Mouse (Mus musculus): ENCODE measurements around the gene Sidt1. TPM values are rescaled to one million over a fixed set of nuclear protein-coding genes. Genes with fewer than 3 reads are reported as not detected.

The Sidt1 gene
- polyA plus RNA-seq, 1 experiment, result not detected

- TF ChIP-seq EP300 (IDR thresholded peaks at IDR 0.05; ENCODE audit: insufficient read depth, low read depth, low read length) (no peak), CTCF (IDR thresholded peaks at IDR 0.05; ENCODE audit: low read depth, low read length) (no peak), POLR2A (IDR thresholded peaks at IDR 0.05; ENCODE audit: insufficient read depth, low read length) (no peak)
- no peak overlapping the region for H3K27ac ChIP-seq (ENCODE audit: insufficient read depth, low read length)
- H3K4me1 ChIP-seq (ENCODE audit: control insufficient read depth, insufficient read depth, low read length), result no peaks in the 10 kb centered on the region
- peaks cover 14% of the 10 kb centered on the region for H3K27me3 ChIP-seq (ENCODE audit: control insufficient read depth, insufficient read depth, low read length, poor library complexity, severe bottlenecking)
- H3K9ac ChIP-seq (ENCODE audit: low read depth, poor library complexity, severe bottlenecking), result peak overlapping the region; percentile 19
- no peaks in the 10 kb centered on the region; the same call in 1 of the 2 replicates for H3K9me3 ChIP-seq (replicated peaks; ENCODE audit: control insufficient read depth, insufficient read depth, low read length, poor library complexity, severe bottlenecking)
- no peaks in the 10 kb centered on the region for H3K36me3 ChIP-seq (ENCODE audit: control insufficient read depth, insufficient read depth, low read length, poor library complexity, severe bottlenecking)
- peak overlapping the region; percentile 62 for H3K4me3 ChIP-seq (ENCODE audit: low read depth, low read length)
Measured at GRCm38 (mm10) chr16:44331995-44332860, 768 bp downstream of the Sidt1 start.

DNA sequence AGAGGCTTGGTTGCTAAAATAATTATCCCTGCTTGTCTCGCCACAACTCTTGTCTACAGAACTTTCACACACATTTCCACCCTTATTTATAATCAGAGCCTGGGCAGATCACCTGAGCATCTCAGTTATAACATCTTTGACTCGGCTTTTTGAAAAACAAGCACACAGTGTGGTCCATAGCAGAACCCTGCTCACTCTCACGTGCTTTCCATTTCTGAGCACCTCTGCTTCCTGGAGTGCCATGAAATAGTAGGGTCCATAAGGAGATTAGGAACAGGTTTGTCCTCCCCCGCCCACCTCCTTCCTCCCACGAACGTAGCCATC lies 1.4 kb downstream of the Sidt1 start:
- Histone ChIP-seq H3K36me3 (ENCODE audit: control insufficient read depth, insufficient read depth, low read length, poor library complexity, severe bottlenecking) (no peaks in the 10 kb centered on the region), H3K4me1 (ENCODE audit: control insufficient read depth, insufficient read depth, low read length) (no peaks in the 10 kb centered on the region), H3K4me3 (ENCODE audit: low read depth, low read length) (peak overlapping the region; percentile 62), H3K27ac (ENCODE audit: insufficient read depth, low read length) (no peak overlapping the region), H3K9me3 (replicated peaks; ENCODE audit: control insufficient read depth, insufficient read depth, low read length, poor library complexity, severe bottlenecking) (no peaks in the 10 kb centered on the region; the same call in 1 of the 2 replicates), H3K27me3 (ENCODE audit: control insufficient read depth, insufficient read depth, low read length, poor library complexity, severe bottlenecking) (peaks cover 14% of the 10 kb centered on the region), H3K9ac (ENCODE audit: low read depth, poor library complexity, severe bottlenecking) (peak overlapping the region; percentile 19)
- TF ChIP-seq EP300 (IDR thresholded peaks at IDR 0.05; ENCODE audit: insufficient read depth, low read depth, low read length), result no peak
- no peak for TF ChIP-seq CTCF (IDR thresholded peaks at IDR 0.05; ENCODE audit: low read depth, low read length)
- no peak for TF ChIP-seq POLR2A (IDR thresholded peaks at IDR 0.05; ENCODE audit: insufficient read depth, low read length)

DNA sequence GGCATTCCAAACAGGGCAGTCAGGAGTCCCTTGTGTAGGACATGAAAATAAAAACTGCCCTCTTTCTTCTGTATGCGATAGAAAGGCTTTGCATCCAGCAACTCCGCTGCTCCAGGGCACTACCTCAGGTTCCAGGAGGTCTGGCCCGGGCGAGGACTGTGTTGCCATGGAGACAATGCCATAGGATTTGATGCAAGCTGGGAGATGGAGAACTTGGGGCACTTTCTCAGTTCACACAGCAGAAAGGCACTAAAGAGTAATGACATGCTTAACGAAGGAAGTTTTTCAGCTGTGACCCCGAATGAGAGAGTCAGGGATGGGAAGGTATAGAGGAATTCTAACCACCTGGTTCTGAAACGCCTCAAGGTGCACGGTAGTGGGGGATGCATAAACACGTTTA lies 1.8 kb downstream of the Sidt1 start:
- Histone ChIP-seq H3K4me1 (ENCODE audit: control insufficient read depth, insufficient read depth, low read length) (no peaks in the 10 kb centered on the region), H3K27ac (ENCODE audit: insufficient read depth, low read length) (no peak overlapping the region), H3K9ac (ENCODE audit: low read depth, poor library complexity, severe bottlenecking) (no peak overlapping the region), H3K36me3 (ENCODE audit: control insufficient read depth, insufficient read depth, low read length, poor library complexity, severe bottlenecking) (no peaks in the 10 kb centered on the region), H3K27me3 (ENCODE audit: control insufficient read depth, insufficient read depth, low read length, poor library complexity, severe bottlenecking) (peaks cover 14% of the 10 kb centered on the region), H3K4me3 (ENCODE audit: low read depth, low read length) (no peak overlapping the region), H3K9me3 (replicated peaks; ENCODE audit: control insufficient read depth, insufficient read depth, low read length, poor library complexity, severe bottlenecking) (no peaks in the 10 kb centered on the region; the same call in 1 of the 2 replicates)
- TF ChIP-seq CTCF (IDR thresholded peaks at IDR 0.05; ENCODE audit: low read depth, low read length) (no peak), EP300 (IDR thresholded peaks at IDR 0.05; ENCODE audit: insufficient read depth, low read depth, low read length) (no peak), POLR2A (IDR thresholded peaks at IDR 0.05; ENCODE audit: insufficient read depth, low read length) (no peak)

GRCm38 (mm10) chr16:44330657-44331056 lies 2.3 kb downstream of the Sidt1 start:
- Histone ChIP-seq H3K4me1 (ENCODE audit: control insufficient read depth, insufficient read depth, low read length) (no peaks in the 10 kb centered on the region), H3K36me3 (ENCODE audit: control insufficient read depth, insufficient read depth, low read length, poor library complexity, severe bottlenecking) (no peaks in the 10 kb centered on the region), H3K4me3 (ENCODE audit: low read depth, low read length) (no peak overlapping the region), H3K27me3 (ENCODE audit: control insufficient read depth, insufficient read depth, low read length, poor library complexity, severe bottlenecking) (peaks cover 14% of the 10 kb centered on the region), H3K9me3 (replicated peaks; ENCODE audit: control insufficient read depth, insufficient read depth, low read length, poor library complexity, severe bottlenecking) (no peaks in the 10 kb centered on the region; the same call in 1 of the 2 replicates), H3K27ac (ENCODE audit: insufficient read depth, low read length) (no peak overlapping the region), H3K9ac (ENCODE audit: low read depth, poor library complexity, severe bottlenecking) (no peak overlapping the region)
- TF ChIP-seq CTCF (IDR thresholded peaks at IDR 0.05; ENCODE audit: low read depth, low read length) (no peak), EP300 (IDR thresholded peaks at IDR 0.05; ENCODE audit: insufficient read depth, low read depth, low read length) (no peak), POLR2A (IDR thresholded peaks at IDR 0.05; ENCODE audit: insufficient read depth, low read length) (no peak)

DNA sequence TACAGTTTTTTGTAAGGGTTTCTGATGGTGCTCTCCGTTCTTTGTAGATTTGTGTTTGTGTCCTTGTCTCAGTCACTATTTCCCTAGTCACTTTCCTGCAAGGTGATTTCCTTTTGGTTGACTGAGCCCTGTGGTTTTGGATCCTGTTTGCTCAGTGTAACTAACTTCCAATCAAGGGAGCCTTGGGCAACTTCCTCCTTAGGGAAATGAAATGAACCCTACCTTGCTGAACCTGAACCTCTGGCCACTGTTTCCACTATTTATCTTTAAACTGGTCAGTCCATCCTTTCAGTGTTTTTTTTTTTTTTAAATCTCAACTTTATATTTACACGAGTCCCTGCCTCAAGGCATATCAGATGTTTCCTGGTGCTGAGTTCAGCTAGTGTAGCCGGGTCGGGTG lies 4.4 kb downstream of the Sidt1 start:
- no peaks in the 10 kb centered on the region; the same call in 1 of the 2 replicates for H3K9me3 ChIP-seq (replicated peaks; ENCODE audit: control insufficient read depth, insufficient read depth, low read length, poor library complexity, severe bottlenecking)
- TF ChIP-seq CTCF (IDR thresholded peaks at IDR 0.05; ENCODE audit: low read depth, low read length) (no peak), EP300 (IDR thresholded peaks at IDR 0.05; ENCODE audit: insufficient read depth, low read depth, low read length) (no peak), POLR2A (IDR thresholded peaks at IDR 0.05; ENCODE audit: insufficient read depth, low read length) (no peak)
- no peak overlapping the region for H3K9ac ChIP-seq (ENCODE audit: low read depth, poor library complexity, severe bottlenecking)
- no peak overlapping the region for H3K27ac ChIP-seq (ENCODE audit: insufficient read depth, low read length)
- H3K36me3 ChIP-seq (ENCODE audit: control insufficient read depth, insufficient read depth, low read length, poor library complexity, severe bottlenecking), result no peaks in the 10 kb centered on the region
- no peak overlapping the region for H3K4me3 ChIP-seq (ENCODE audit: low read depth, low read length)
- H3K27me3 ChIP-seq (ENCODE audit: control insufficient read depth, insufficient read depth, low read length, poor library complexity, severe bottlenecking), result peaks cover 10% of the 10 kb centered on the region
- no peaks in the 10 kb centered on the region for H3K4me1 ChIP-seq (ENCODE audit: control insufficient read depth, insufficient read depth, low read length)

DNA sequence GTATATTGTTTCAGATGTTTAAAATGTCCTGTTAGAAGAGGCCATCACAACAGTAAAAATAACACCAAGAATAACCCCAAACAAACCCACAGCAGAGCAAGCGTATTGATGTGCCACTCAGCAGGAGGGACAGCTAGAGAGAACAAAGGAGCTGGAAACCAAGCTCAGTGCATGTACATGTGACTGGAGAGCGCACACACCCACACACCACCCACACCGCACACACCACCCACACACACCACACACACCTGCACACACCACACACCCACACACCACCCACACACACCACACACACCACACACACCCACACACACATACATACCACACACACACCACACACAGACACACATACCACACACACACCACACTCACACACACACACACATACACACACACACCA lies 12.8 kb downstream of the Sidt1 start:
- TF ChIP-seq EP300 (IDR thresholded peaks at IDR 0.05; ENCODE audit: insufficient read depth, low read depth, low read length), result no peak
- no peak for TF ChIP-seq POLR2A (IDR thresholded peaks at IDR 0.05; ENCODE audit: insufficient read depth, low read length)
- TF ChIP-seq CTCF (IDR thresholded peaks at IDR 0.05; ENCODE audit: low read depth, low read length), result no peak
- Histone ChIP-seq H3K9me3 (replicated peaks; ENCODE audit: control insufficient read depth, insufficient read depth, low read length, poor library complexity, severe bottlenecking) (no peaks in the 10 kb centered on the region), H3K9ac (ENCODE audit: low read depth, poor library complexity, severe bottlenecking) (no peak overlapping the region), H3K36me3 (ENCODE audit: control insufficient read depth, insufficient read depth, low read length, poor library complexity, severe bottlenecking) (no peaks in the 10 kb centered on the region), H3K4me1 (ENCODE audit: control insufficient read depth, insufficient read depth, low read length) (no peaks in the 10 kb centered on the region), H3K4me3 (ENCODE audit: low read depth, low read length) (no peak overlapping the region), H3K27me3 (ENCODE audit: control insufficient read depth, insufficient read depth, low read length, poor library complexity, severe bottlenecking) (no peaks in the 10 kb centered on the region; the same call in none of the 2 replicates), H3K27ac (ENCODE audit: insufficient read depth, low read length) (no peak overlapping the region)
